Mouse (Mus musculus): ENCODE measurements at regions not wholly inside any gene's neighbourhood (a gene's known extent, or its start where the extent isn't known, plus 50 kb on each side); places are given as distances from the start of the nearest gene placed in this dataset.

DNA sequence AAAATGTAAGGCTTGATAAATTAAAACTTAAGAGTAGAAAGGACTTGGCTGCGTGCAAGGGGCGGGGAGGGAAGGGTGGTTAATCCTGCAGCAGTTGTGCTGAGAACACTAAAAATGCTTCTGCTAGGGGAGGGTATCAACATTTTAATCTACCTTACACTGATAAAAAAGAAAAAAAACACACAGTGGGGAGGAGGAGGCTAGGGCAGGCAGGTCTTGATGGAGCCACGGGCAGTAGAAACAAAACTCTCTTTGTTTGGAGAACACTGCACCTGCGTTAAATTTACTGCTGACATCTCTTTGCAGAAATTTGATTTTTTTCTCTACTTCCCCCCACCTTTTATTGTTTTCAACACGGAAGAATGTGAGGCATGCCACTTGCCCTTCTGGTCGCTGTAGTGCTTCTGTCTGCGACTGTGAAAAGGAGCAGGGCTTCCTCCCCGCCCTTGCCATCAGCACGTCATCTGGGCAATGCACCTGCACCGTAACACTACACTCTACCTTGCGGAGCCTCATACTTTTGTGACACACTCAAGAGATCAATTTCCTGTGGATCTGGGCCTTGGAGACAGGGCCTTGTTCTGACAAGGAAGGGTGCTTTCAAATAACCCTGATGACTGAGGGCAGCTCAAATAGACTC is 211.7 kb downstream of the Spry2 start:
- Histone ChIP-seq H3K4me3 (no peak overlapping the region), H3K4me1 (replicated peaks) (no peaks in the 10 kb centered on the region), H3K27ac (no peak overlapping the region), H3K27me3 (ENCODE audit: insufficient read depth, poor library complexity, severe bottlenecking) (no peaks in the 10 kb centered on the region), H3K36me3 (no peaks in the 10 kb centered on the region), H3K9me3 (no peaks in the 10 kb centered on the region)
- no peak for DNase-seq (ENCODE audit: low spot score)
- 58% methylated on average over 11 of the region's 11 CpGs for WGBS

DNA sequence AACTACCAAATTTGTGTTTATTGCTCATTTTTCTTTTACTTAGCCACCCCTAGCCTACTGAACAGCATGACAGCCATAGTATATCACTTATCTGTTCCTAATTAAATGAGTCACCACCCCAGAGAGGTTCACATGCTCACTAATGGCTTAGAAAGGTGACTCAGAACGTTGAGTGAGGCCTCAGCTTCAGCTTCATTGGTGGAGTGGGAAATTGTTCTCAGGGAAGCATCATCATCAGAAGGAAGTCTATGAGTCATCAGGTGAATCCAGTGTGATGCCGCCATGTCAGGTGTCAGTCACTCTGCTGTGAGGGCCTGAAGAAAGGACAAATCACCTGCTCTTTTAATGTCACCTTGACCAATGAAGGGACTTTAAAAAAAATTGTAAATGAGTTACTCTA is 212.3 kb downstream of the Spry2 start:
- Histone ChIP-seq H3K9me3 (no peaks in the 10 kb centered on the region), H3K36me3 (no peaks in the 10 kb centered on the region), H3K27me3 (ENCODE audit: insufficient read depth, poor library complexity, severe bottlenecking) (no peaks in the 10 kb centered on the region), H3K4me3 (no peak overlapping the region), H3K27ac (no peak overlapping the region), H3K4me1 (replicated peaks) (no peaks in the 10 kb centered on the region)
- WGBS = 80% methylated on average over 2 of the region's 2 CpGs
- DNase-seq (ENCODE audit: low spot score) = no peak

DNA sequence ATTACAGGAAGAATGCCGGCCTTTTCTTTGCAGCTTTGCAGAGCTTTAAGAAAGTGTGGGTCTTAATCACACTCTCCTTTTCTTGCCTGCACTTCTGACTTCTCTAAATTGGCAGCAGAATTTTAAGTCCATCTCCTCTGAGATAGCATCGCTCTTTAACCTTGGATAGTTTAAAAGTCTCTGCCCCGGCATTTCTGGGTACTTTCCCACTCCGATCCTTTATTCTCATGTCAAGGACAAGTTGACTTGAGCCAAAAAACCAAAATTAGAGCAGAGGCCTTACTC is 220.0 kb downstream of the Spry2 start:
- peak; percentile 22 for DNase-seq (ENCODE audit: low spot score)
- no peaks in the 10 kb centered on the region for H3K9me3 ChIP-seq
- H3K36me3 ChIP-seq = no peaks in the 10 kb centered on the region
- H3K27ac ChIP-seq = no peak overlapping the region
- H3K4me3 ChIP-seq = 0 out of 2 replicates have a peak overlapping the region, but pooled peaks have one; percentile 21
- peaks cover 14% of the 10 kb centered on the region for H3K4me1 ChIP-seq (replicated peaks)
- no peaks in the 10 kb centered on the region for H3K27me3 ChIP-seq (ENCODE audit: insufficient read depth, poor library complexity, severe bottlenecking)
- 10% methylated on average over 4 of the region's 4 CpGs for WGBS

DNA sequence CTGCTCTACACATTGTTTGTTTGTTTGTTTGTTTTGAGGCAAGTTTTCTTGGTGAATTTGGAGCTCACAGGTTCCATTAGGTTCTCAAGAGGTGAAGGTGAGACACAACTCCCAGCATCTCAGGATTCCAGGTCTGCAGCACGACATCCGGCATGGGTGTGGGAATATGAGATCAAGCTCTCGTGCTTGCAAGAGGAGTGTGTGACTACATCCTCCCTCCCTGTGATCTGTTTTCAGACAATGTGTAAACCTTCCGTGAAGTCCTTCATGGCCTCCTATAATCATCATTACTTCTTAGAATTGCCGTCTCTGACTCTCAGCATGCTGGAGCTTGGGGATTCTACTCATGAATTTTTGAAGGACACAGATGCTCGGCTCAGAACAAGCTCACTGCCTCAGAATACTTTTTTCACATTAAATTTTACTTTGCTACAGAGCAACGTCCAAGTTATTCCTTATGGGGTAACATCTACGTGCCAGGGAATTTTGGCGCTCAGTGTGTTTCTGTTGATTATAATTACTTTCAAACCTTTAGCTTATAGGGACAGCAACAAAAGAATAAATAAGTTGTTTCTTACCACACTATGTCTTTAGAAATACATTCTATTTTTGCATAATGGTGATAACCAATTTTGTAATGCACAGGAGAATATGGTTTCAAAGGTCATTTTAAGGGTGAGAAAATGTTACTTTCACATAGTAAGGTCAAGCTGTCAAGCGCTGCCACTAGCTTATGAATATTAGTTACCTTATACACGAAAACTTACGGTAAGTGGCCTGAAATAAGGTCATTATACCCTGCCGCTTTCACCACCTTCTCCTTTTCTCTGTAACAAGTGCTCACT is 220.6 kb downstream of the Spry2 start:
- no peak for DNase-seq (ENCODE audit: low spot score)
- Histone ChIP-seq H3K27me3 (ENCODE audit: insufficient read depth, poor library complexity, severe bottlenecking) (no peaks in the 10 kb centered on the region), H3K36me3 (no peaks in the 10 kb centered on the region), H3K4me3 (0 out of 2 replicates have a peak overlapping the region, but pooled peaks have one; percentile 21), H3K27ac (no peak overlapping the region), H3K4me1 (replicated peaks) (peaks cover 14% of the 10 kb centered on the region), H3K9me3 (no peaks in the 10 kb centered on the region)
- 43% methylated on average over 13 of the region's 13 CpGs for WGBS

DNA sequence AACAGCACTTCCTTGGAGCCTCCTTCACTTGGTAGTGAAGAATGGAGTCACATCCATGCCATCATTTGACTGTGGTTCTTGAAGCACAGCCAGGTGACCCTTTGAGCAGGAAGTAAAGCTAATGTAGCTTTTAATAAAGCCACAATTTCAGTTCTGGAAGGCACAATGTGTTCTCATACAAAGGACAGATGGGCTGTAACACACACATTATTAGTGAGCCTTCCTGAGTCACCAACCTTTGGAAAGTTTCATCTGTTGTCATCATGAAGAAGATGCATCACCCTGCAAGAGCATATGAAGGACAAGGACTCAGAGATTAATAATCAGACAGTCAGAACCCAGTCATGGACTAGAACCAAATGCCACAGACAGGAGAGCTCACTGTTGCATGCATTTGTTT is 221.6 kb downstream of the Spry2 start:
- no peak for DNase-seq (ENCODE audit: low spot score)
- Histone ChIP-seq H3K27ac (no peak overlapping the region), H3K27me3 (ENCODE audit: insufficient read depth, poor library complexity, severe bottlenecking) (no peaks in the 10 kb centered on the region)

DNA sequence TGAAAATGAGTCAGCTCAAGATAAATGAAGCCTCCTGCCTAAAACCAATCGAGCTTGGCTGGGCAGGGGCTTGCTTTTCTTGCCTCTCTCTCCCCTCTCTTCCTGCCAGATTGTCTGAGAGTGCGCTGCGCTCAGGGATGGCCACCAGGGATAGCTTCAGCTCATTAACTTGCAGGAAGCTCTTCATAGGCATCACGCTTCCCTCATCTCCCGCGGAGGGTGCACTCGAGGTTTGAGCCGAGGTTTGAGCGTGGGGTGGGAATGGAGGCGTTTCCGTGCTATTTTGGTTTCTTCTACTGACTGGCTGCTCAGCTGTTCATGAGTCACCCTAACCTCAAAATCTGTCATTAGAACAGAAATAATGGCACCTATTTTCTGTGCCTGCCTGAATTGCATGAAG is 227.7 kb downstream of the Spry2 start:
- no peak for DNase-seq (ENCODE audit: low spot score)
- Histone ChIP-seq H3K4me1 (replicated peaks) (peaks cover 4% of the 10 kb centered on the region; the same call in 1 of the 2 replicates), H3K27ac (no peak overlapping the region), H3K27me3 (ENCODE audit: insufficient read depth, poor library complexity, severe bottlenecking) (no peaks in the 10 kb centered on the region), H3K36me3 (no peaks in the 10 kb centered on the region), H3K9me3 (no peaks in the 10 kb centered on the region), H3K4me3 (no peak overlapping the region)
- 46% methylated on average over 11 of the region's 11 CpGs for WGBS

More for the DNA sequence above, 221.6 kb downstream of the Spry2 start:
- Histone ChIP-seq H3K4me1 (replicated peaks) (peaks cover 14% of the 10 kb centered on the region), H3K36me3 (no peaks in the 10 kb centered on the region), H3K9me3 (no peaks in the 10 kb centered on the region), H3K4me3 (no peak overlapping the region)

DNA sequence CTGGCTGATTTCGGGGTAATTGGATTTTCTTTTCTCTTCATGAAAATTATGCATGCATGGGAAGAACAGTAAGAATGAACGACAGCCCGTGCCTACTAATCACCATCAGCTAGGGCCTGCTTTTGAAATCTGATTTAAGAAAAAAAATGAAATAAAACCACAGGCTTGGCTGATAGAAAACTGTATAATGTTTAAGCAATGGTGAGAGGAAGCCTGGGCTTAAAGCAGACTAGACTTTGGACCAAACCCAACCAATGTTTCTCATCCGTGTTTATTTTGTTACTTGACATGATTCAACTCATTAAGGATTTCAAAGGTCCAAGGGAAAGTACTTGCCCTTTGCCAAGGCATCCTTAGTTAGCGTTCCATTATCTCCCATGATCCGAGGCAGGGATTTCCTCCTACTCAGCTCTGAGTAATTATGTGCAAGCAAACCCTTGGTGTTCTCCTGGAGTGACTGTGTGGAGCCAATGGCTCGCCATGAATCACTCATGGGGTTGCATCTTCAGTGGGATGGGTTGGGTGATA is 231.9 kb downstream of the Spry2 start:
- H3K36me3 ChIP-seq = no peaks in the 10 kb centered on the region
- 82% methylated on average over 7 of the region's 7 CpGs for WGBS
- DNase-seq (ENCODE audit: low spot score) = no peak

DNA sequence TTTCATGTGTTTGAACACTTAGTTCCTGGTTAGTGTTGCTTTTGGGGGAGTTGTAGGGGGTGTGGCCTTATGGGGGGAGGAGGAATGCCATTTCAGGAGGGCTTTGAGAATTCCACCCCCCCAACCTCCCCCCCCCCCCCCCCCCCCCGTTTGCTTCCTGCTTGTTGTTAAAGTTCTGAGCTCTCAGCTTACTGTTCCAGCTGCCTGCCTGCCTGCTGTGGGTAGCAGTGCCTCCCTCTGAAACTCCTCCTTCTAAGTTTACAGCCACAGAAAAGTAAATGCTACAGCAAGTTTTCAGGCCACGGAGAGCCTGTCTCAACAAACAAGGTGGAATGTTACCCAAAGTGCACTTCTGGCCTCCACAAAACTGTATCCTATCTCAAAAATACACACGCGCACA is 233.1 kb downstream of the Spry2 start:
- no peaks in the 10 kb centered on the region for H3K9me3 ChIP-seq
- H3K27ac ChIP-seq = no peak overlapping the region
- H3K4me1 ChIP-seq (replicated peaks) = no peaks in the 10 kb centered on the region
- WGBS = 81% methylated on average over 4 of the region's 4 CpGs
- no peaks in the 10 kb centered on the region for H3K36me3 ChIP-seq
- DNase-seq (ENCODE audit: low spot score) = no peak
- no peaks in the 10 kb centered on the region for H3K27me3 ChIP-seq (ENCODE audit: insufficient read depth, poor library complexity, severe bottlenecking)
- H3K4me3 ChIP-seq = no peak overlapping the region

More for the DNA sequence above, 231.9 kb downstream of the Spry2 start:
- no peak overlapping the region for H3K27ac ChIP-seq
- no peaks in the 10 kb centered on the region for H3K27me3 ChIP-seq (ENCODE audit: insufficient read depth, poor library complexity, severe bottlenecking)
- H3K4me3 ChIP-seq = no peak overlapping the region
- peaks cover 4% of the 10 kb centered on the region; the same call in 1 of the 2 replicates for H3K4me1 ChIP-seq (replicated peaks)
- no peaks in the 10 kb centered on the region for H3K9me3 ChIP-seq

DNA sequence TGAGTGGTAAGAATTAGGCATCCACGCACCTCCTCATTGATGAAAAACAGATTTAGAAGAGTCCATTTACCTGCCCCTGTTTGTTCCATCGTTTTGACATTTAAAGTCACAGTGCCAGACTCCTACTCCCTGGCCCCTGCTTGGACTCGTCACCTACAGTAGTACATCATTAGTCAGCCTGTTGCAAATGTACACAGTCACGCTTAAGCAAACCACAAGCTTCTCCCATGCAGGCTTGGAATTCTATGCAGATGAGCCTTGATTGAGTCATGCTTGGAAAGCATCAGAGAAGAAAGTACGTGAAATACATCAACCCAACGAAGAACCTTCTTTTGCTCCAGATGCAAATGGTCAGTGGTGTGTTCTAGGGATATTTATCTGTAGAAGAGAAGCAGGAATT is 233.8 kb downstream of the Spry2 start:
- no peak overlapping the region for H3K4me3 ChIP-seq
- WGBS = 93% methylated on average over 6 of the region's 6 CpGs
- H3K27ac ChIP-seq = 0 out of 2 replicates have a peak overlapping the region, but pooled peaks have one; percentile 30
- H3K4me1 ChIP-seq (replicated peaks) = no peaks in the 10 kb centered on the region
- H3K27me3 ChIP-seq (ENCODE audit: insufficient read depth, poor library complexity, severe bottlenecking) = no peaks in the 10 kb centered on the region
- no peak for DNase-seq (ENCODE audit: low spot score)
- no peaks in the 10 kb centered on the region for H3K9me3 ChIP-seq
- H3K36me3 ChIP-seq = no peaks in the 10 kb centered on the region

DNA sequence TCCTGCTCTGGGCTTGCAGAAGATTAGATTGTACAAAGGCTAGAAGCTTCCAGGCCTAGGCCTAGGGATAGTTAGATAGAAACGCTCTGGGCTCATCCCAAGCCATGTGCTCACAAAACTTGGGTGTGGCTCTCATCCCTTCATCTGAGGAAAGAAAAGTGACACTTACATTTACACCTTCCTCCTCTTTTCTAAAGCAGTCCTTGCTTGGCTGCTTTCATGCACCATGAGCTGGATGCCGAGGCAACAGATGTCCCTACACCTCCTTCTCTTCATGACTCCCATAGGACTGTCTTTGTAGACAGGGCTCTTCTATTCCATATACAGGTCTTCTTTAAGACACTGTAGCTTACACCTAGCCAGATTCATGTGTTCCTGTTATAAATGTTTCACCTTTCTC is 238.3 kb downstream of the Spry2 start:
- Histone ChIP-seq H3K27ac (no peak overlapping the region), H3K4me3 (no peak overlapping the region), H3K9me3 (no peaks in the 10 kb centered on the region), H3K27me3 (ENCODE audit: insufficient read depth, poor library complexity, severe bottlenecking) (no peaks in the 10 kb centered on the region), H3K4me1 (replicated peaks) (no peaks in the 10 kb centered on the region), H3K36me3 (no peaks in the 10 kb centered on the region)
- DNase-seq (ENCODE audit: low spot score) = no peak
- 88% methylated on average over 2 of the region's 2 CpGs for WGBS

DNA sequence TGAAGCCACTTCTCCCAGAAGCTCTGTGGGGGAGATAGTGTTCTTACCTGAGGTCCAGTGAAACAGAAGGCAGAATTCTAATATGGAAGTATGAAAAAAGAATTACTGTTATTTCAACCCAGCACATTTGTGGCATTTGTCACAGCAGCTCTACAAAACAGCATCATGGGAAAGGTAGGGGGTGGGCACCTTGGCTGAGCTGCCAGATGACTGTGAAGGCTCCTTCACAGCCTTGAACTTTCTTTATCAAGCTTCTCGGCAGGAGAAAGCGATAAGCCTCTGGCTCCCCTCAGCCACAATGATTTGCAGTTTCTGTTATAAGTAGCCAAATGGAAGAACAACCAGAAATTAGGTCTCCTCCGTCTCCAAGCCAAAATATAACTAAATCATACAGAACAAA is 249.5 kb downstream of the Spry2 start:
- DNase-seq (ENCODE audit: low spot score) = no peak
- H3K36me3 ChIP-seq = no peaks in the 10 kb centered on the region
- H3K4me3 ChIP-seq = no peak overlapping the region
- H3K27ac ChIP-seq = no peak overlapping the region
- no peaks in the 10 kb centered on the region for H3K27me3 ChIP-seq (ENCODE audit: insufficient read depth, poor library complexity, severe bottlenecking)
- 0 out of 2 replicates have a peak, but pooled peaks cover 5% of the 10 kb centered on the region for H3K9me3 ChIP-seq
- H3K4me1 ChIP-seq (replicated peaks) = no peaks in the 10 kb centered on the region
- 85% methylated on average over 3 of the region's 3 CpGs for WGBS

DNA sequence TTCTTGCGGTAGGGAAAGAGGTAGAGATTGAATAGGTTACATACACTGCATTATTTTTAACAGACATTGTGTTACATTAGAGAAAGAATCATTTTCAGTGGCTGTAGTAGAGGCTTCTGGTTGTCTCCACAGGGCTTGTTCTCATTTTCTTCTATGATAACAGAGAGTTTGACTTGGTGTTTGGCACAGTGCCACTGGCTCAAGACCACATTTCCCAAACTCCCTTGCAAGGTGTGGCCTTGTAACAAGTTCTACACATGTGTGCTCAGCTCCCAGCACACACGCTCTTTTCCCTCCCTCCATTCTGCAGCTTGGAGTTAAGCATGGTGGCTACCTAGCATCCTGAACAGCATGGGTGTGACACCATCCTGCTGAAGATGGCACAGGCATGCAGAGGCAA is 252.2 kb downstream of the Spry2 start:
- Histone ChIP-seq H3K9me3 (no peaks in the 10 kb centered on the region), H3K4me1 (replicated peaks) (no peaks in the 10 kb centered on the region), H3K27ac (no peak overlapping the region), H3K4me3 (no peak overlapping the region), H3K36me3 (no peaks in the 10 kb centered on the region), H3K27me3 (ENCODE audit: insufficient read depth, poor library complexity, severe bottlenecking) (no peaks in the 10 kb centered on the region)
- no peak for DNase-seq (ENCODE audit: low spot score)
- 96% methylated on average over 2 of the region's 2 CpGs for WGBS

DNA sequence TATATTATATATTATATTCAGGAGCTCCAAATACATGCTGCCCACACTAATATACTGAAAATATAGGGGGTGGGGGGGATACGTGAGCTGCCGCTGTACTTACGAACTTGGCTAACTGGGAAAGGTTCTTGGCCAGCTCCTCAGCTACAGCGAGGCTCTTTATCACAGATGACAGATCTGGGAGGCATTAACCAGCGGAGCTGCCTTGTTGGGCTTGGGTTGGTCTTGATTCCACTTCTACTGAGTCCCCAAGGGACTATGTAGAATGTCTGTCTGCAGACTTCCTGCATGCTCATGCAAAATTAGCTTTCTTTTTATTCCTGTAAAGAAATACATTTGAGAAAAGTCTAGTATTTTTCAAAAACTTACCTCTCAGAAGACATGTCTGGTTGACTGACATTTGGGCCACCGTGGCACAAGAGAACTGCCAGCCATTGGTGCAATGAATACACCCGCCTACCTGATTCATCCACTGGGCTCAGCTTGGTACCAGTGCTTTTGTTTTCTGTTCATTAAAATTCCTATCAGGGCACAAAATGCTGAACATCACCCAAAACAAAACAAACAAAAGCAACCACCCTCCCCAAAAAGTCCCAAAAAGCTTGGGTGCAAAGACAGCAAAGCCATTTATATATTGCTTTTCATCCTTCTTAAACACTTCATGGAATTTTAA is 253.2 kb downstream of the Spry2 start:
- no peaks in the 10 kb centered on the region for H3K4me1 ChIP-seq (replicated peaks)
- H3K4me3 ChIP-seq = no peak overlapping the region
- H3K9me3 ChIP-seq = no peaks in the 10 kb centered on the region
- no peak for DNase-seq (ENCODE audit: low spot score)
- H3K27ac ChIP-seq = no peak overlapping the region
- H3K36me3 ChIP-seq = no peaks in the 10 kb centered on the region
- WGBS = 84% methylated on average over 7 of the region's 7 CpGs
- H3K27me3 ChIP-seq (ENCODE audit: insufficient read depth, poor library complexity, severe bottlenecking) = no peaks in the 10 kb centered on the region
